Mouse (Mus musculus) spleen, postnatal 4 days (tissue): ENCODE data around the gene Dgki.
A peak's percentile ranks its signal among the peaks of the same experiment; 100 is the strongest.

Experiments used
- DNase-seq, 2 experiments: peaks; one replicate each; pipeline ENCODE4 v3.0.0; 2022; ENCODE audit warnings: low spot score in 2 of 2

Gene Dgki

DNA sequence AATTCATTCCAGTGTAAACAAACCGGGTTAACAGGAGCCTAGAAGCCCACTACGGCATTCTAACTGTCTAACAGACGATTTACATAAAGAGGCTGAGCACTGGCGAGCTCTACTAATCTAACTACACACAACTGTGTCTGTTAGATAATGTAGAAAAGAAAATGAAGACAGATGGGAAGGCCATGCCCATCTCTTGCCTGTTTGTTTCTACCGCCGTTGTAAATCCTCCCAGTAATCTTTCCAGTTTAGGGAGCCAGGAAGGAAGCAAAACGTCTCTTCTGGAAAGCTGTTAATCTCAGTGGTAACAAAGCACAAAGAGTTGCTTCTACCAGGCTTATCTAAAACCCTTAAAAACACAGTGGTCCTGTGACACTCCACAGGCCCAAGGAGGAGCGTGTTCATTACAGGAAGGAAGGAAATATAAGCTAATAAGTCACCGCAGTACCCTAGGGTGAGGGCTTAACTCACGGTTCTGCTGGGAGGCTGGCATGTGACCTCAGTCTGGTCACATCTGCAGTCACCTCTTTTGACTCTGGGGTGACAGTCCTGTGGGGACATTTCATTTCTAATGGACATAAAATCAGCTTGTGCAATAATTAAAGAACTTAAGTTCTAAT, 235.7 kb downstream of the Dgki start:
- no peak for DNase-seq

DNA sequence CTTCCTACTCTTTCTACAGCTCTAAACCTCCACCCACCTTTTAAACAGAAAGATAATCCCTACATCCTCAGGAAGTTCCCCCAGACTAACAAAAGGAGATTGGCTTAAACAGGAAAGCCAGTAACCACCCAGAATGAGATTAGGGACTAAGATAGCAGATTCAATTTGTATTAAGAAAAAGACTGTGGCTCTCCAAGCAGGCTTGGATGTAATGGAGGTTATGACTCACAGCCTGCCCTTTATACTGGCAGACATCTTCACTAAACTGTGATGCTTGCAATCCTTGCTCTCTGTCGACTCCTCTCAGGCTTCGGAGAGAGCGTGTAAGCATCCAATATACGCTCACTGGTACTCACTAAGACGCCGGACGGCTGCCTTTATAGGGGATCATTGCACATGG, 236.7 kb downstream of the Dgki start:
- DNase-seq: no peak

DNA sequence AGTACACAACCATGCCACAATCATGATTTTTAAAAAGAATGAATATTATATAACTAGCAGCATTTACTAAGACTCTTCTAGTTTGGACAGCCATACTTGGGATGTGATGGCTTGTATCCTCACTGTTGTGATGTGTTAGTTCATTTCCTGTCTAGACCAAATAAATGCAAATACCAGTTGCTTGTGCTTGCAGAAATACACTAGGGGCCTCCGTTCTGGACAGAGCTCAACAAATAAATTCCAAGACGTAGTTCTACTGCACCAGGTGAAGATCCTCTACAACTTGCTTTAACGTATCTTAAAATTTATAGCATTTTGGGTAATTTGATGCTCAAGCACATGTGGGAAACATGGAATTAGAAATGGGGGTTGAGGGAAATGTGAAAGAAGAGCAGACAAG, 239.9 kb downstream of the Dgki start:
- DNase-seq: no peak

DNA sequence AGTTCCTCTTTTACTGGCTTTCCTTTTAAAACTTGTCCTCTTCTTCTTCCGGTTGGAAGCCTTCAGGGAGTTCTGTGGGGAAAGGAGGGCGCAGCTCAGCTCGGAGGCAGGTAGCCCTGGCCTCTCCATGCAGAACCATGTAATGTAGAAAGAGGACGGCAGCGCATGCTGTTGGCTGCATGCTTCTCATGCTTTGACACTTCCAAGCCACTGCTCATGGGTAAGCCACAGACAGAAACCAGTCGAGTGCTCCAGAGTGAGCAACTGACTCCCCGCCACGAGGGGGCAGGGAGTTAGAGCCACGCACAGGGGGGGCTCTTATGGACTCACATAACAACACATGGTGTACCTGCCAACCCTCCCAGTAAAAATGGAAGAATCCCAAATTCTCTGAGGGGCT, 242.0 kb downstream of the Dgki start:
- no peak for DNase-seq

DNA sequence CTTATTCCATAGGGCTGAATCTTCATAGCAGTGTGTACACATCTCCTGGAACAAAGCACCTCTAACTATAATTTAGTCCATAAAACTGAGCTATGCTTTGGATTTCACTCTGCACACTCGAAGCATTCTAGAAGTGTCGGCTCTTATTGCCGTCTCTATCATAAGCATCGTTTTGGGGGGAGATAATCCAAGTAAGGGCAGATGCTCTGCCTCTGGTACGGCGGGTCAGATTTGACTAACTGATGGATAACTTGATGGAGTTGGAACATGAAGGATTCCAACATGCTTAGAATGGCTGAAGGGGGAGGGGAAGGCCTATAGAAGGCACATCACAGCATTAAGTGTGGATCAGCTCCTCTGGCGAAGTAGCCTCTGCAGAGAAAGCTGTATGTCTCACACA, 242.4 kb downstream of the Dgki start:
- DNase-seq: no peak

DNA sequence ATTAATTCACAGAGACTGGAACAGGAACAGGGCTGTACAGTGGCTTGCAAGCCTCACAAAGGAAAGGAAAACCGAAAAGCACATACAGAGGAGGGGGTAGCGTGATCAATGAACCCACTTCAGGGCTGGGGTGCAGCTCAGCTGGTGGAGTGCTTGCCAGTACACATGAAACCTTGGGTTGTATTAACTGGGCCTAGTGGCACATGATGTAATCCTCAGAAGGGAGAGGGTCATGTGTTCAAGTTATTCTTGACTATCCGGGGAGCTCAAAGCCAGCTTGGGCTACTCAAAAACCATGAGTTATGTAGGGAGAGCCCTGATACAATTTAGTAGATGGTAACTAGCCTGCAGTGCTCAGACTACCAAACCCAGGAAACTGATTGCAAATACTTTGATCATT, 244.3 kb downstream of the Dgki start:
- DNase-seq: no peak

DNA sequence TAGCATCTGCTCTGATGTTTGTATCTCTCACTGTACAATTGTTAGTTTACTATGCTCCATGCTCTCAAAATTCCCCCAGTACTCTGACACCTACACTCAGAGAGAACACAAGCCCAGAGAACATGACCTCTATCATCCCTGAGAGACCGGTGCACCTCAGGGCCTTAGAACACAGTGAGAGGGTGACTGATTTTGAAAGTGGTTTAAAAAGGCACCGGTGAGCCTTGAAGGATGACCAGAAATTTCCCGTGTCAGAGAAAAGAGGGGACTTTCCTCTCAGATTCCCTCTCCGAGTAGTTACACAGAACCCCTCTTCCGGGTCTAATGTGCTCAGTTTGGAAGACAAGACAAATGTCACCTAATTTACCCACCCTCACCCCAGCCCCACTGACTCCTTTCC, 244.9 kb downstream of the Dgki start:
- no peak for DNase-seq

DNA sequence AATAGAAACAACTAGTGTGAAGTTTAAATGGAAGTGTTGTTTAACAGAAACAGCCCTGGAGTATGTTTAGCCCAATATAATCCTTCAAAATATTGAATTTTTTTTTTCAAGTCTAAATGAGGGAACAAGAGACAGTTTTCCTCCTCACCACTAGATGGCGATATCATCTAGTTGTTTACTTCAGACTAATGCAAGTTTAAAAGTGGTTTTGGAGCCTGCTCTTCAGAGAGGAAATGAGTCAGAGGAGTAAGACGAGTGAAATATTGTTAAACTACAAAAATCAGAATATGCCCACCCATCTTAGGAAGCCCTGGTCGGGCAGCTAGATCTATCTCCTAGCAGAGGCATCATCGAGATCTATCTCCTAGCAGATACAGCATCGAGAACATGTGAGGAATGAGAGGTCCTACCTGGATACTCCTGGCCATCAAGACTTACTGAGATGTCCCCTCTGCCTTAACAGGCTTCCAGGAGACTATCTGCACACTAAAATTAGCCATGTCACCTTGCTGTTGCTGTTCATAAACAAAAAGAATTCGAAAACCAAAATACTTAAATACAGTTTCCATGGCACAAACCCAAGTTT, 245.5 kb downstream of the Dgki start:
- no peak for DNase-seq

DNA sequence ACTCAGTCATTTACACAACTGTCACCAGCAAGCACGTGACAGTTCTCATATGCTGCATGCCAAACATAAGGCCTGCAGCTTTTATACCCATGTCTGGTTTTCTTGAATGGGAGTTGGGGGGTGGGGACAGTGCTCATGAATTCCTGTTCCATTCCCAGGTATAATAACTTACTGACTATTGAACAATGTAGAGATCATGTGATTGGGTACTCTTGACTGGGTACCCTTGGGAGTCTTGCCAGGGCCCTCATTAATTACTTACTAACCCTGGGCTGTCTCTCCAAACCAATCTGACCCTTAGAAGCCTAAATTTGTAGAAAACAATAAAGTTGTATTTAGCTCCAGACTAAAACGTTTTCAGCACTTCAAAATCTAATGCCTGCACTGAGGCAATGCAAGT, 246.6 kb downstream of the Dgki start:
- DNase-seq: no peak

DNA sequence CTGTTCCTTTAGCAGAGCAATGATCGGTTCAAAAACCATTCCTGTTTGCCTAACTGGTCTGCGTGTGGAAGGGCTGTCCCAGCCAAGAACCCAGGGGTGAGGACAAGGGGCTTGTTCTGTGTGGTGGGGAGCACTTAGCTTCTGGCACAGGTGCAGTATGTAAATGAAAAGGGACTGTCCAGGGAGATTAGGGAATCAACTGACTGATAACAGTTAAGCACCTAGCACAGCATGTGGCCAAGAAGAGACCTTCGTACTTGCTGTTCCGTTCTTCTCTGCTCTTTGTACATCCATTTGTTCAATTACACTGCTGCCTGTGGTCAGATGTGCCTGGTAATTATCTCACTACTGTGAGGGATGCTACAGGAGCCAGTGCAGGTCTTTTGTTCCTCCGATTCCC, 248.3 kb downstream of the Dgki start:
- no peak for DNase-seq

DNA sequence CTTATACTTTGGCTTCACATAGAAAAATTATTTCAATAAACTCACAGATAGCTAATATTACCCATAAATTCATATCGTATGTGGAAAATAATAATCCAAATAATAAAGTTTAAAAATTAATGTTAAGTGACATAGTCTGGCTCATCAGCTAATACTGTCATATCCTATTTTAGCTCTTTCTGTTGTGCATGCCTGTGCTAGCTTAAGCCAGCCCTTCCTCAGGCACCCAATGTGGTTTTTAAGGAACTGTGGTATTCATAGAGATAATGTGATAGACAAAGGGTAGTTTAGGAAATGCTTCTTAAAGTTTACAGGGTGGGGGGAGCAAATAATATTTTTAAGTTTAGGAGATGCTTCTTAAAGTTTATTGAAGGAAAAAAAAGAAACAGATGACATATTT, 248.8 kb downstream of the Dgki start:
- DNase-seq: no peak

DNA sequence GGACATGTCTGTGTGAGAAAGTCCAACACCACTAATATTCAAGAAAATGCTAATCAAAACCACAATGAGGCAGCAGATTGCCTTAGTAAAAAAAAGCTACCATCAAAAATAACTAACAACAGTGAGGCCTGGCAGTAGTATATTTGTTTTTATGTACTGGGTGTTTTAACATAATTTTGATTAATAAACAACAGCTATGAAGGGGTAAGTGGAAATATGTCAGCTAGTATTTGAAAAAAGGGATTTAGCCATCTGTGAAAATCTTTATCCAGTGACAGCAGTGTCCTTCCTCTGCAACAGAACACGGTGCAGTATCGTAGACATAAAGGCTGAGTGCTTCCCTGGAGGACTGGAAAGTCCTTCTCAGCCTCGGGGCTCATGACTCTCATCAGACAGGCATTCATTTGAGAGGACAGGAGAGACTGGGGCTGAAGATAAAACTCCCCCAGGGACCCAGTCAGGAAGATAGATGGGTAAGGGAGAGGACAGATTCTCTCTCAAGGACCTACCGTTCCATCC, 252.3 kb downstream of the Dgki start:
- no peak for DNase-seq

DNA sequence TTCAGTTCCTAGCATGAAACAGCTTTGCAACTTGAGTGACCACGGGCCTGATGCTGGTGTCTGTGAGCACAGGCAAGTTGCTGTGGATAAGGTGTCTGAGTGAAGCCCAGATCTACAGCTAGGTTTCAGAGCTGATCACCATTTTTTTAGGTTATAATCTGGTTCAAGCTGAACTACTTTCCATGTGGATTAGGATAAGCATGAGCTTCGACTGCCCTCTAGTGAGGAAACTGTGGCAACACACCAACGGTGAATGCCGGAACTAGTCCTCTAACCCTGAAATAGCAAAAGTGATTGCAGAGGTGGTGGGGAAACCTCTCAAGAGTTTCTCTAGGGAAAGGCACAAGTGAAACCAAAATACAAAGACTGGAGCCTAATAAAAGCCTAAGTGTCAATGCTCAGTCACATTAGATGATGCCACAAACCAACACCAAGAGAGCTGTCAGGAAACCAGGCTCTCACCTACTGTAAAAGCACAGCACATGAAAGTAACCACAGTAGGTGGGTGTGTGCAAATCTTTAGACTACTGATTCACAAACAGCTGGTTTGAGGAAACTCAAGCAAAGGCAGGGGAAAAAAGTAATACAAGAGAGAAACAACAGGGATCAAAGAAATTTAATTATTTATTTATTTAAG, 253.7 kb downstream of the Dgki start:
- DNase-seq: peak in 1 of 2 experiments; percentile 18

DNA sequence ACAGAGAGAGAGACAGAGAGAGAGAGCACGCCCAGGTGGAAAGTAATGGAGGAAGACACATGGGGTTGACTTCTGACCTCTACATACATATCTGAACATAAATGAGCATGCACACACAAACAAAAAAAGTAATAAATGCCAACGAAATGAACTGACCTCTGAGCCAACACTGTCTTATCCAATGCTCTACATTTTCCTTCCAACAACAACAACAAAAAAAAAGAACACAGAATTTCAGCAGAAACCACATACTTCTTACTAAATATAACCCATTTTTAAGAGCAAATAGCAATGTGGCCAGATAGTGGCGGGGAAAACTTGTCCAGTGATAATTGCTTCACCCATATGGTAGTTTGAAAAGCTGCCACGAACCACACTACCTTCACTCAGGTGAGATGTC, 255.2 kb downstream of the Dgki start:
- DNase-seq: no peak

DNA sequence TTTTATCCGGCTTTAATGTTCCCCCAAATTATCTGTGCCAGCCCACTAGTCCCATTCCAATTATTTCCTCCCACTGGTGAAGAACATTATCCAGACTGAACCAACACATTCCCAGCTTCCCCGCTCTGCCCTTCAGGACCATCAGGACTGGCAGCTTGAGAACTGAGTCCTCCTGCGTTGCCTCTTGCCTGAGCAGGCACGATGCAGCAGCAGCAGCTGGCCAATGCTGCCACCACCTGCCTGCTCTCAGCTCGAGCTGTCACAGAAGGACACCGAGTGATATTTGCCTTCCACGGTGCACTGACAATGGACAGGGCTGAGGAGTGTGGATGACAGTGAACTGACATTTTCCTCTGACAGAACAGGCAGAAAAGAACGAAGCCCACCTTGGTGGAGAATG, 261.5 kb downstream of the Dgki start:
- DNase-seq: peak in 1 of 2 experiments; percentile 40

DNA sequence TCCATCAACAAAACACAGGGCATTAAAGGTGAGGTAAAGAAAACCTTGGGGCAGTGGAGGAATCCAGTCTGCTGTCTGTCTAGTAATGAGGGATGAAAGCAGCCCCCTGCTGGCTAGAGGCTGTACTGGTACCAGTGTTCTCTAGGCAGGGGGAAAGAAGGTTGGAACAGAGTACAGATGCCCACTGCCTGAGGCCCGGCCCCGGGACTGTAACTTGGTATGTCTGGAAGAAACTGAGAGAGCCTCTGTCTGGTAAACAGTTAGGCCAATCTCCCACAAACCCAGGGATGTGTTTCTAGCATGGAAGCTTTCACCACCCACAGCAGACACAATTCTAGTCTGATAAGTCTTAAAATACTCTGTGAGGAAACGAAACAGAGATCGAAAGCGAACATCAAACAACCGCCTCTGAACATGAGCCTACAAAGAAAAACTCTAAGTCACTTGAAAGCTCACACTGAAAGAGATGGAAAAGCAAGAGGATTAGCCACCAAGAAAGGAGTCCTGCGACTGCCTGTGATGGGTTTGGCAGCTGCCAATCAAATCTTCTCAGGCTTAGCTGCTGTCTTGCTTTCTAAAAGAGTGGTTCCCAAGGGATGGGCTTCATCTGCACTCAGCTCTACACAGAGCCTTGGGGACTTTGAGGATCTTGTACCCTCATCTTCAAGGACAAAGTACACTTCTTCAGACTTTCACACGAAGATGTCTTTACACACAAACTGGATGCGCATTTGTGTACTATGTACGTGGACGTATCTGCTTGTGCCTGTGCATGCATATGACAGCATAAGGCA, 262.7 kb downstream of the Dgki start:
- DNase-seq: no peak

DNA sequence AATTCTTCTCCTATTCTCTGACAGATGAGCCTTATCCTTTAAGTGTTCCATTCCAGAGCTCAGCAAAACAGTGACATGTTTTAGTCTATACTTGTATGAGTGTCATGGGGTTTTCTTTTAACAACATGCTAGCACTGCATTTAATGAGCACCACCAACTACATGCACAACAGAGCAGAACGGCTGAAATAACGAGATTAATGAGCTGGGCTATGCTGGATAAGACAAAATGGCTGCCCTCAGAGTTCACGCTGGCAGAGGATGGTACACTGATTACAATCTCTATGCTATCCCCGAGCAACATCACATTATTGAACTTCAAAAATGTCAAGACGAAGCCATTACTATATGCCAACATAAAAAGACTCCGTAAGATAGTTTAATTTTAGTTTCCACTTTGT, 264.3 kb downstream of the Dgki start:
- no peak for DNase-seq

DNA sequence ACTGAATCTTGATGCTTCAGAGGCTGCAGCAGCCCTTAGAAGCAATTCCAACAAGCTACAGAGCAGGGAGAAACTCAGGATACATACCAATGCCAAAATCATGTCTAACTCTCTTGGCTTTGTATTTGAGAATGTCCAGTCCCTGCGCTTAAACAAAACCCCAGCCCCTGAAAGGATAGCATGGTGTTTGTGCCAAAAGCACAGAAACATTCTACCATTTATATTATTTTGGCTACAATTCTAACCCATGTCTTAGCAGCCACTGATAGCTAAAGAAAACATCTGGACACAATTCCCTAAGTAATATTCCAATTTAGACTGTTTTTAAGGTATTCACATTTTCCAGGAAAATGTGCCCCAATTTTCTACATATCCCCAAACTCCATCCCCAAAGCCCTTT, 269.0 kb downstream of the Dgki start:
- no peak for DNase-seq

DNA sequence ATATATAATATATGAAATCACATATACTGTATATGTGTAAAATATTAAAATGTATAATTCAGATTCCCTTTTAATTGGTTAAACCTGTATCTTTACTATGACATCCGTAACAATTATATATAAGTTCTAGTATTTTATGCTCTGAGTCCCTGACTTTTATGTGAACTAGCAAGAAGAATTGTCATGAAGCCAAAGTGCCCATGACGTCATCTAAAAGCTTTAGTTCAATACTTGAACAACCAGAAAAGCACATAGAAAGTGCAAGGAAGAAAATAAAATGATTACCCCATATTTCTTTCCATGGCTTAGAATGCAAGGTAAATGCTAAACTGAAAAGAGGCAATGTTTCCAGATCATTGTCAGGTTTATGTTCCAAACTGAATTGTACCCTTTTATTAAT, 269.6 kb downstream of the Dgki start:
- no peak for DNase-seq

DNA sequence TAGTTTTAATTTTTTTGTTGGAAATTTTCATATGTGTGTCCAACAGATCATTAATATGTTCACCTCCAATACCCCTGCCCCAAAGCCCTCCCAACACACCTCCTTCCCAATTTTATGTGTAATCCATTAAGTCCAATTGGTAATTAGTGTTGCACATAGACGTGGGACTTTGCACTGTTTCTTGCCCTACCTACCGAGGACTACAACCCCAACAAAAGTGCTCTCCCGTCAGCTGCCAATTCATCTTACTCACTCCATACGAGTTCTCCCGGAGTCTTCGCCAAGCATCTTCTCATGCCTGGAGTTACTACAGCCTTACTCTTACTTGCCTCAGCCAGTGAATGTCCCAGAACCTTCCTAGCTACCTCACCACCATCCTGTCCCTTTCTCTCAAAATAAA, 271.1 kb downstream of the Dgki start:
- DNase-seq: no peak

DNA sequence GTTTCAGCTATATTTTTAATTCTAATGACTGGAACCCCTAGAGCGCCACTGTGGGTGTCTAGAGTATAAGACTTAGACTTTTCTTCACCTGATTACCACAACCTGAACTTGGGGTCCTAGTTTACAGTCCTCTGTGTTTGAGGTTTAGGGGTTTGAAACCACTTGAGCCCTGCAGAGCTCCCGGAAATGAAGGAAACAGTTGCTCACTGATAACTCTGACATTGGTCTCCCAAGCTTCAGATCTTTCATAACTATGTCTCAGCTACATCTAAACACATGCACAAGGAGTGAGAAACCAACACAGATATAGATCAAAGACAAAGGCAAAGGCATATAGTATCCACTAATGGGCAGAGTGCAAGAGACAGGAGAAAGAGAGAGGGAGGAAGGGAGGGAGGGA, 271.7 kb downstream of the Dgki start:
- no peak for DNase-seq

DNA sequence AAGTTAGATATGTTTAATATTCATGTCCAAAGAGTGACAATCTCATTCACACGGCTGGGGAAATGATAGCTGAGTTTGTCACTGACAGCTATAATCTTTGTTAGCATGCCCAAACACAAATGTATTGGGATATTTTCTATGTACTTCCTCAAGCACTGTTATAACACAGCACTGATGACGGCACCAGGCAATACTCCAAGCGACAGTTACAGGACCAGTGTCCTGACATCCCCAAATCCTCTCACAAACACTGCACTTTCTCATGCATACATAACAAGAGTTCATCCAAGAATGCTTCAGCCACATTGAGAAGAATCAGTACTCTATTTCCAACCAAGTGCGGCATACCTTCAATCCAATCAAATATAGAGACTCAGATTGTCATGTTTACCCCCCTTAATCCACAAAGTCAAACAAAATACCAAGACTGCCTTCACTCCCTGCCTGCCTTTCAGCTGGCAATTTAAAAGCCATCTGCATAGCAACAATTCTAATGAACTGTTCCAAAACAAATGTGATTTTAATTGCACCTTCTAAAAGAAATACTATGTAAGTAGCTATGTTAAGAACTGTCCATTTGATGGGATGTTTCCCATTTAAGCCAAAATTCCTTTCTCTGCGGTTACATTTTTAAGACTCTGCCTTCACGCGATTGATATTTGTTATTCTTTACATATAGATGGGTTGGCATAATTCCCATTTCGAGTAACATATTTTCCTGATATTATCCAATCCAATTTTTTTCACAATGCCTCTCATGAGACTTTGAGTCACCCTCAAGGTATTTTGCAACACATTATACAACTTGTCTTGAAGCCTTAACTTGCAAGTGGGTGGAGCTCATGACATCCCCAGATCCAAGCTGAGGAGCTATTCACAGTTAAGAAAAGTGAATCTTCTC, 273.4 kb downstream of the Dgki start:
- DNase-seq: no peak
